Mouse (Mus musculus): ENCODE data around the gene Hist1h2bb. TPM values are rescaled to one million over a fixed set of nuclear protein-coding genes. Genes with fewer than 3 reads are reported as not detected.
A peak's percentile ranks its signal among the peaks of the same experiment; 100 is the strongest.
"Not testable (repeated sequence)": the region's sequence is repeated elsewhere in the genome, so short reads cannot be mapped to it uniquely, and the experiment has no call there.

The Hist1h2bb gene
- 10 to 100 TPM; 16.2 to 17.9 TPM for total RNA-seq (2021)
- long read RNA-seq, experiment 1, result 0 reads
- long read RNA-seq, experiment 2, result 0 reads

- DNase-seq (ENCODE audit: low spot score in 2 of 2), result peak; percentile 55 to 65
Observed at GRCm38 (mm10) chr13:23746201-23747080, at the start of gene Hist1h2bb. Hist1h2bb (plus strand) TSS chr13:23746734.

DNA sequence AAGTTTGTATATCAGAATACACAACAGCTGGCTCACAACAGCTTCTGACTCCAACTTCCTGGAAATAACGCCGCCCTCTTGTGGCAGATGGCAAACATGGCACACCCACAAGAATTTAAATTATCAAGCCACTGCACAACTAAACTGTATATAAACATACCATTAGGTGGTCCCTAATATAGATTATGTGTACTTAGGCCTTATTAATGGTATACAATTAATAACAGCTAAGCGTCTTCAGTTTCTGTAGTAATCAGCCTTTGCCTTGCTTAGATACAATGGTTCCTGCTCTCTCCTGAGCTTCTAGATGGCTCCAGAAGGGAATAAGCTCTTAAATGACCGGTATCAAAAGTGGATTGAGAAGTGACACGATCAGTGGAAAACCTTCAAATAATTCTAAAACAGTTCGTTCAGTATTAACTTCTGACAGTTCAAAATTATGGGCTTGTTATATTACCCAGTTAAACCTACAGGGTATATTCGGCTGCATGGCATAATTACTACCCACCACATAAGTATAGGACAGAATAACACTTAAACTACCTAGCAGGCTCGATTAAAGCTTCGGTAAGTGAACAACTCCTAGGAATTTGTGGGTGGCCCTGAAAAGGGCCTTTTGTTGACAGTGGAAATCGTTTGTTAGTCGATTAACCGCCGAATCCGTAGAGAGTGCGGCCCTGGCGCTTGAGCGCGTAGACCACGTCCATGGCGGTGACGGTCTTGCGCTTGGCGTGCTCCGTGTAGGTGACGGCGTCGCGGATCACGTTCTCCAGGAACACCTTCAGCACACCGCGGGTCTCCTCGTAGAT, 48.8 kb upstream of the Hist1h2bb start:
- DNase-seq (ENCODE audit: low spot score in 2 of 2), result peak in 1 of 2 experiments; percentile 33

- DNase-seq (ENCODE audit: low spot score in 2 of 2), result peak; percentile 99 to 100
Observed at GRCm38 (mm10) chr13:23698300-23698693, 48.2 kb upstream of the Hist1h2bb start, which contains the start of gene Hist1h4c. Hist1h4c (minus strand) TSS chr13:23698454.

GRCm38 (mm10) chr13:23698996-23699395, 47.5 kb upstream of the Hist1h2bb start:
- DNase-seq (ENCODE audit: low spot score in 2 of 2), result no peak

GRCm38 (mm10) chr13:23699767-23700166, 46.8 kb upstream of the Hist1h2bb start:
- DNase-seq (ENCODE audit: low spot score in 2 of 2), result no peak

- DNase-seq (ENCODE audit: low spot score in 2 of 2), result peak in 1 of 2 experiments; percentile 64
Observed at GRCm38 (mm10) chr13:23700786-23701520, 45.6 kb upstream of the Hist1h2bb start.

GRCm38 (mm10) chr13:23702220-23702619, 44.3 kb upstream of the Hist1h2bb start:
- DNase-seq (ENCODE audit: low spot score in 2 of 2), result no peak

GRCm38 (mm10) chr13:23702801-23703200, 43.7 kb upstream of the Hist1h2bb start:
- DNase-seq (ENCODE audit: low spot score in 2 of 2), result not testable (repeated sequence)

DNA sequence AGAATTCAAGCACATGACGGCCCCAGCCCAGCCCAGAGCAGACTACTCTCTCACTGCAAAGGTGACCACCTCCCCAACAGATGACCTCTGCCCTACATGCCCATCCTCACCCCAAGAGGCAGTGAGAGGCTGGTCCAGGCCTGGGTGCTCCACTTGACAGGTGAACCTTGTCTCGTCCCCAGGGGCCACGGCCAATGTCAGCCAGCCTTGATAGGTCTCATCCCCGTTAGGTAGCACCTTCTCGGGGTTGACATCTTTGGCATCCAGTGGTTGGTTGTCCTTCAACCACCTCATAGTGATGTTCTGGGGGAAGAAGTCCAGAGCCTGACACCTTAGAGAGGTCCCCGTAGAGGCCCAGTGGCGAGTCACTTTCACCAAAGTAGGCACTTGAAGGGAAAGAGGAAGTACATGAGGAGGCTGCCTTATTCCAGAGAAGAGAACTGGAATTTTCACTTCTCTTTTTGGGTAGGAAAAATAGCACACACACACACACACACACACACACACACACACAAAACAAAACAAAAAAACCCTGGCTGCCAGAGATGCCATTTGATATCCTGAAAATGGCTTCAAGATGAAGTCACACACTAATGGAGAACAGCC, 40.7 kb upstream of the Hist1h2bb start:
- no peak for DNase-seq (ENCODE audit: low spot score in 2 of 2)

GRCm38 (mm10) chr13:23706771-23707170, 39.8 kb upstream of the Hist1h2bb start:
- no peak for DNase-seq (ENCODE audit: low spot score in 2 of 2)

- DNase-seq (ENCODE audit: low spot score in 2 of 2), result no peak
Observed at GRCm38 (mm10) chr13:23708041-23708440, 38.5 kb upstream of the Hist1h2bb start.

- no peak for DNase-seq (ENCODE audit: low spot score in 2 of 2)
Observed at GRCm38 (mm10) chr13:23708654-23709053, 37.9 kb upstream of the Hist1h2bb start.

DNA sequence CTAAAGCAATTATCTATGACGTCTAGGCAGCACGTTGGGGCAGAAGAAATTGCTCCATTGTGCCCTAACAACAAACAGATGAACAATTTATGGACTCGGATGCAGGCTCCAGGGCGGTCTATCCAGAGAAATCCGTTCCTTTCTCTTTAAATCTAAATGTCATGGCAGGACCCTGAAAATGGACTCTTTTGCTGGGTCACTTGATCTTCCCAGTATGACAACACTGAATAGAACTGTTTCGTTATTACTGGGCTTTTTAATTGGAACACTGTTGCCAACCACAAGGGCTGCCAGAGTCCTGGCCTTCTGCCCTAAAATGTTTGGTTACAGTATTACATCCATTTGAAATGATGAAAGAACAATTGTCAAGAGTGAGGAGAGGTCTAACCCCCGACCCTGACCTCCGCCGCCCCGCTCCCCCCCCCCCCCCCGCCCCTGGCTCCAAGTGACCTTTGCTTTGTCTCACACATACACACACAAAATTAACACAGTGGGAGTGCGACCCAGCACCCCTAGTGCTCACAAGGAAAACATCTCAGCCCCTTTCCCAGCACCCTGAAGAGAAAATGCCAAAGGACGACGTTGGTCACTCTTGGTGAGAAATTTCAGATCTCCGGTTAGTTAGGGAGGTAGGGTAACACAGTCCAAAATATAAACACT, 36.7 kb upstream of the Hist1h2bb start:
- DNase-seq (ENCODE audit: low spot score in 2 of 2), result no peak

GRCm38 (mm10) chr13:23710374-23711089, 36.0 kb upstream of the Hist1h2bb start, which contains the start of gene Hfe:
Hfe (minus strand) TSS chr13:23710854.
- DNase-seq (ENCODE audit: low spot score in 2 of 2), result peak; percentile 53 to 56

- no peak for DNase-seq (ENCODE audit: low spot score in 2 of 2)
Observed at GRCm38 (mm10) chr13:23716261-23717042, 30.1 kb upstream of the Hist1h2bb start.

- DNase-seq (ENCODE audit: low spot score in 2 of 2), result no peak
Observed at GRCm38 (mm10) chr13:23717176-23717575, 29.4 kb upstream of the Hist1h2bb start.

DNA sequence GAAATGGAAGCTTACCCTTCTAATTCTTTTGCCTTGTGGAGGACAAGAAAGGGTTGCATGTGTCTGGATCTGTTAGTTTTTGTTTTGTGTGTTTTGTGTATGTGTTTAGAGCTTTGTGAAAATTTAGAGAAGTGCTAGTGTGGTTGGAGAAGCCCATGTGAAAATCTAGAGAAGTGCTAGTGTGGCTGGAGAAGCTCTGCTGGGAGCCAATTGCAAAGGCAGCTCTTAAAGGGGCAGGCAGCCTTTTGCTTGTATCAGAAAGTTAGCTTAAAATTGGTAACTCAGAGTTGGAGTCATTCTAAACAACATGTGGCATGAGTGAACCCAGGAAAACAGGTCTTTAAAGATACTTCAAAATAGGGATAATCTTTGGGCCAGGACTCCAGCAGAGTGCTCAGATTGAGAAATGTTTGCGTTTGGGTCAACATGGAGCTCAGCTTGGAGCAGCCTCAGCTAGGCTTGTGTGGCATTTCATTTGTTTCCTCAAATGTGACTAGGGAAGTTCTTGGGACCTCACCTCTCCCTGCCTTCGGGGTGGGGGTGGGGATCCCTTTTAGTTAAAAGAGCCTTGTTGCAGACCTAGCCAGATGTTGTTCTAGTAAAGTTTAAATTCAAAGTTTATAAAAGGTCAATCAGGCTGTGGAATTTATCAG, 28.8 kb upstream of the Hist1h2bb start:
- not testable (repeated sequence) for DNase-seq (ENCODE audit: low spot score in 2 of 2)

GRCm38 (mm10) chr13:23724239-23724638, 22.3 kb upstream of the Hist1h2bb start:
- DNase-seq (ENCODE audit: low spot score in 2 of 2), result no peak
